Mouse (Mus musculus) heart, postnatal 0 days (tissue): ENCODE results near the gene Nup93.

Source experiments
- CTCF ChIP-seq: IDR thresholded peaks from 2 replicates; pipeline ENCODE4 v1.5.1; 2016; ENCODE audit warnings: antibody characterized with exemption, control low read depth, low read depth
- EP300 ChIP-seq: IDR thresholded peaks from 2 replicates; pipeline ENCODE4 v1.6.1; 2016; ENCODE audit warnings: antibody characterized with exemption, low read depth

- TF ChIP-seq CTCF, result no peak
- TF ChIP-seq EP300, result 0 out of 2 replicates have a peak, but pooled peaks have one; percentile 33
Observed at GRCm38 (mm10) chr8:94357220-94357619, 142.9 kb downstream of the Nup93 start.
